Mouse (Mus musculus) testis, adult 2 months (tissue): ENCODE measurements around the gene Zcchc24.

ENCODE experiments used
- CTCF ChIP-seq: fragments of 200-500 bp; IDR thresholded peaks from 2 replicates; pipeline ENCODE4 v1.5.1; 2012; ENCODE audit warnings: low read depth, mild to moderate bottlenecking, inconsistent platforms, low read length, moderate library complexity; ENCODE audit not compliant: control insufficient read depth, insufficient read depth, insufficient replicate concordance
- POLR2A ChIP-seq: fragments of 200-500 bp; IDR thresholded peaks from 2 replicates; pipeline ENCODE4 v1.6.1; 2012; ENCODE audit warnings: low read depth, mild to moderate bottlenecking, inconsistent platforms, low read length, moderate library complexity; ENCODE audit not compliant: control insufficient read depth

- TF ChIP-seq CTCF (no peak), POLR2A (no peak)
These were observed 927 bp upstream of the Zcchc24 start for GRCm38 (mm10) chr14:25769626-25770306.
